Mouse (Mus musculus): ENCODE results near the gene Pbx4. TPM values are rescaled to one million over a fixed set of nuclear protein-coding genes. Genes with fewer than 3 reads are reported as not detected.
A peak's percentile ranks its signal among the peaks of the same experiment; 100 is the strongest.

Gene Pbx4
- polyA plus RNA-seq, 1 experiment from 2014 or later: 48.7 TPM

GRCm38 (mm10) chr8:69890813-69891241, 58.5 kb downstream of the Pbx4 start:
- no peaks in the 10 kb centered on the region for H3K9me3 ChIP-seq (ENCODE audit: control insufficient read depth, low read length)
- H3K36me3 ChIP-seq (ENCODE audit: control insufficient read depth, insufficient read depth, low read length): no peaks in the 10 kb centered on the region
- no peak overlapping the region for H3K27ac ChIP-seq (ENCODE audit: low read depth, low read length)
- peaks cover 18% of the 10 kb centered on the region; the same call in 1 of the 2 replicates for H3K4me1 ChIP-seq (replicated peaks; ENCODE audit: control insufficient read depth, insufficient read depth, low read length)
- H3K27me3 ChIP-seq (ENCODE audit: control insufficient read depth, insufficient read depth, low read length): peaks cover 49% of the 10 kb centered on the region
- H3K4me3 ChIP-seq (ENCODE audit: low read depth, low read length): no peak overlapping the region
- WGBS: 44% methylated on average over 19 of the region's 19 CpGs
- H3K9ac ChIP-seq (ENCODE audit: low read length): no peak overlapping the region
- DNase-seq (ENCODE audit: low spot score): peak; percentile 75
- no peak overlapping the region for H3K4me2 ChIP-seq (ENCODE audit: low read depth, low read length, severe bottlenecking)
- peak; percentile 14; the same call in 1 of the 2 replicates for ATAC-seq (replicated peaks; ENCODE audit: low FRiP score)

GRCm38 (mm10) chr8:69893863-69894262, 61.6 kb downstream of the Pbx4 start:
- DNase-seq (ENCODE audit: low spot score) (peak; percentile 85), ATAC-seq (replicated peaks; ENCODE audit: low FRiP score) (peak; percentile 16)
- no peak overlapping the region for H3K4me2 ChIP-seq (ENCODE audit: low read depth, low read length, severe bottlenecking)
- no peaks in the 10 kb centered on the region for H3K9me3 ChIP-seq (ENCODE audit: control insufficient read depth, low read length)
- H3K4me1 ChIP-seq (replicated peaks; ENCODE audit: control insufficient read depth, insufficient read depth, low read length): 0 out of 2 replicates have a peak, but pooled peaks cover 5% of the 10 kb centered on the region
- H3K27ac ChIP-seq (ENCODE audit: low read depth, low read length): no peak overlapping the region
- 24% methylated on average over 17 of the region's 17 CpGs for WGBS
- H3K36me3 ChIP-seq (ENCODE audit: control insufficient read depth, insufficient read depth, low read length): no peaks in the 10 kb centered on the region
- peaks cover 19% of the 10 kb centered on the region for H3K27me3 ChIP-seq (ENCODE audit: control insufficient read depth, insufficient read depth, low read length)
- no peak overlapping the region for H3K9ac ChIP-seq (ENCODE audit: low read length)
- no peak overlapping the region for H3K4me3 ChIP-seq (ENCODE audit: low read depth, low read length)

- Histone ChIP-seq H3K4me2 (ENCODE audit: low read depth, low read length, severe bottlenecking) (no peak overlapping the region), H3K36me3 (ENCODE audit: control insufficient read depth, insufficient read depth, low read length) (no peaks in the 10 kb centered on the region), H3K4me3 (ENCODE audit: low read depth, low read length) (no peak overlapping the region), H3K27ac (ENCODE audit: low read depth, low read length) (no peak overlapping the region), H3K27me3 (ENCODE audit: control insufficient read depth, insufficient read depth, low read length) (peaks cover 9% of the 10 kb centered on the region), H3K9ac (ENCODE audit: low read length) (no peak overlapping the region), H3K4me1 (replicated peaks; ENCODE audit: control insufficient read depth, insufficient read depth, low read length) (no peaks in the 10 kb centered on the region; the same call in 1 of the 2 replicates), H3K9me3 (ENCODE audit: control insufficient read depth, low read length) (no peaks in the 10 kb centered on the region)
- WGBS: 50% methylated on average over 6 of the region's 6 CpGs
- no peak for DNase-seq (ENCODE audit: low spot score)
- no peak for ATAC-seq (replicated peaks; ENCODE audit: low FRiP score)
Observed at GRCm38 (mm10) chr8:69894836-69895332, 62.6 kb downstream of the Pbx4 start.

GRCm38 (mm10) chr8:69895772-69896451, 63.6 kb downstream of the Pbx4 start:
- Histone ChIP-seq H3K9me3 (ENCODE audit: control insufficient read depth, low read length) (no peaks in the 10 kb centered on the region), H3K36me3 (ENCODE audit: control insufficient read depth, insufficient read depth, low read length) (no peaks in the 10 kb centered on the region), H3K4me1 (replicated peaks; ENCODE audit: control insufficient read depth, insufficient read depth, low read length) (peaks cover 4% of the 10 kb centered on the region; the same call in 1 of the 2 replicates), H3K4me2 (ENCODE audit: low read depth, low read length, severe bottlenecking) (no peak overlapping the region), H3K9ac (ENCODE audit: low read length) (no peak overlapping the region), H3K27me3 (ENCODE audit: control insufficient read depth, insufficient read depth, low read length) (no peaks in the 10 kb centered on the region), H3K27ac (ENCODE audit: low read depth, low read length) (no peak overlapping the region), H3K4me3 (ENCODE audit: low read depth, low read length) (no peak overlapping the region)
- ATAC-seq (replicated peaks; ENCODE audit: low FRiP score) (no peak), DNase-seq (ENCODE audit: low spot score) (no peak)
- 83% methylated on average over 4 of the region's 4 CpGs for WGBS

- no peak overlapping the region for H3K9ac ChIP-seq (ENCODE audit: low read length)
- H3K4me1 ChIP-seq (replicated peaks; ENCODE audit: control insufficient read depth, insufficient read depth, low read length): peaks cover 13% of the 10 kb centered on the region; the same call in 1 of the 2 replicates
Observed at GRCm38 (mm10) chr8:69897857-69898256, 65.6 kb downstream of the Pbx4 start.

GRCm38 (mm10) chr8:69899876-69900275, 67.6 kb downstream of the Pbx4 start:
- Histone ChIP-seq H3K36me3 (ENCODE audit: control insufficient read depth, insufficient read depth, low read length) (no peaks in the 10 kb centered on the region), H3K9me3 (ENCODE audit: control insufficient read depth, low read length) (no peaks in the 10 kb centered on the region), H3K4me3 (ENCODE audit: low read depth, low read length) (no peak overlapping the region), H3K4me2 (ENCODE audit: low read depth, low read length, severe bottlenecking) (no peak overlapping the region), H3K4me1 (replicated peaks; ENCODE audit: control insufficient read depth, insufficient read depth, low read length) (peaks cover 13% of the 10 kb centered on the region; the same call in 1 of the 2 replicates), H3K27me3 (ENCODE audit: control insufficient read depth, insufficient read depth, low read length) (no peaks in the 10 kb centered on the region), H3K9ac (ENCODE audit: low read length) (no peak overlapping the region), H3K27ac (ENCODE audit: low read depth, low read length) (no peak overlapping the region)
- DNase-seq (ENCODE audit: low spot score): no peak
- ATAC-seq (replicated peaks; ENCODE audit: low FRiP score): no peak
- 90% methylated on average over 2 of the region's 2 CpGs for WGBS

More at GRCm38 (mm10) chr8:69897857-69898256, 65.6 kb downstream of the Pbx4 start:
- Histone ChIP-seq H3K27ac (ENCODE audit: low read depth, low read length) (no peak overlapping the region), H3K4me2 (ENCODE audit: low read depth, low read length, severe bottlenecking) (no peak overlapping the region), H3K36me3 (ENCODE audit: control insufficient read depth, insufficient read depth, low read length) (no peaks in the 10 kb centered on the region), H3K9me3 (ENCODE audit: control insufficient read depth, low read length) (no peaks in the 10 kb centered on the region), H3K4me3 (ENCODE audit: low read depth, low read length) (no peak overlapping the region), H3K27me3 (ENCODE audit: control insufficient read depth, insufficient read depth, low read length) (no peaks in the 10 kb centered on the region)
- WGBS: 91% methylated on average over 6 of the region's 6 CpGs
- DNase-seq (ENCODE audit: low spot score): no peak
- no peak for ATAC-seq (replicated peaks; ENCODE audit: low FRiP score)

- Histone ChIP-seq H3K4me1 (replicated peaks; ENCODE audit: control insufficient read depth, insufficient read depth, low read length) (peaks cover 13% of the 10 kb centered on the region; the same call in 1 of the 2 replicates), H3K4me3 (ENCODE audit: low read depth, low read length) (peak overlapping the region; percentile 73), H3K27me3 (ENCODE audit: control insufficient read depth, insufficient read depth, low read length) (no peaks in the 10 kb centered on the region), H3K9ac (ENCODE audit: low read length) (peak overlapping the region; percentile 81), H3K9me3 (ENCODE audit: control insufficient read depth, low read length) (no peaks in the 10 kb centered on the region), H3K4me2 (ENCODE audit: low read depth, low read length, severe bottlenecking) (peak overlapping the region; percentile 93), H3K27ac (ENCODE audit: low read depth, low read length) (peak overlapping the region; percentile 57; the same call in 1 of the 2 replicates), H3K36me3 (ENCODE audit: control insufficient read depth, insufficient read depth, low read length) (no peaks in the 10 kb centered on the region)
- DNase-seq (ENCODE audit: low spot score): no peak
- 21% methylated on average over 12 of the region's 12 CpGs for WGBS
- no peak for ATAC-seq (replicated peaks; ENCODE audit: low FRiP score)
Observed at GRCm38 (mm10) chr8:69900895-69901451, 68.7 kb downstream of the Pbx4 start.

GRCm38 (mm10) chr8:69901484-69902162, 69.3 kb downstream of the Pbx4 start:
- WGBS: 1% methylated on average over 41 of the region's 41 CpGs
- Histone ChIP-seq H3K27ac (ENCODE audit: low read depth, low read length) (peak overlapping the region; percentile 57), H3K4me2 (ENCODE audit: low read depth, low read length, severe bottlenecking) (peak overlapping the region; percentile 93), H3K4me3 (ENCODE audit: low read depth, low read length) (peak overlapping the region; percentile 73), H3K9ac (ENCODE audit: low read length) (peak overlapping the region; percentile 85), H3K4me1 (replicated peaks; ENCODE audit: control insufficient read depth, insufficient read depth, low read length) (peaks cover 13% of the 10 kb centered on the region; the same call in 1 of the 2 replicates), H3K27me3 (ENCODE audit: control insufficient read depth, insufficient read depth, low read length) (no peaks in the 10 kb centered on the region), H3K36me3 (ENCODE audit: control insufficient read depth, insufficient read depth, low read length) (no peaks in the 10 kb centered on the region), H3K9me3 (ENCODE audit: control insufficient read depth, low read length) (no peaks in the 10 kb centered on the region)
- DNase-seq (ENCODE audit: low spot score) (peak; percentile 99), ATAC-seq (replicated peaks; ENCODE audit: low FRiP score) (peak; percentile 60)

All from forebrain, embryonic 11.5 days (tissue).